Mouse (Mus musculus) CH12.LX (cell line): ENCODE measurements around the gene Evpl. TPM values are rescaled to one million over a fixed set of nuclear protein-coding genes. Genes with fewer than 3 reads are reported as not detected.

Source experiments
- DNase-seq: peaks from one replicate; pipeline ENCODE4 v3.0.0-alpha.2; 2013; ENCODE audit errors: extremely low read depth
- H3K27ac ChIP-seq: 2 replicates; pipeline ENCODE4 v1.5.1; 2012; ENCODE audit warnings: low read depth, mild to moderate bottlenecking, control low read depth, moderate library complexity; ENCODE audit not compliant: insufficient read depth
- H3K27me3 ChIP-seq: replicated peaks from 2 replicates; pipeline ENCODE3; 2012; ENCODE audit warnings: inconsistent platforms
- H3K36me3 ChIP-seq, 2 experiments: replicated peaks in 1 of 2; 2 replicates each; pipeline versions ENCODE3 to v1.6.1; 2012; ENCODE audit warnings: inconsistent platforms in 1 of 2, low read length in 1 of 2, mild to moderate bottlenecking in 1 of 2, mixed read lengths in 1 of 2, moderate library complexity in 1 of 2; ENCODE audit not compliant: control insufficient read depth in 1 of 2, insufficient read depth in 1 of 2
- H3K4me1 ChIP-seq, 2 experiments: 2 replicates each; pipeline ENCODE4 v1.6.1; 2012; ENCODE audit warnings: inconsistent platforms in 1 of 2, moderate library complexity in 1 of 2; ENCODE audit not compliant: insufficient read depth in 2 of 2, control insufficient read depth in 1 of 2
- H3K4me2 ChIP-seq: 2 replicates; pipeline ENCODE4 v1.6.1; 2012; ENCODE audit warnings: low read depth, mild to moderate bottlenecking, control low read depth; ENCODE audit not compliant: poor library complexity, insufficient read depth, severe bottlenecking
- H3K4me3 ChIP-seq, 3 experiments: fragments of 150-350 bp in 1 of 3; sonication (generic) in 1 of 3; replicated peaks in 1 of 3; 2 replicates each; pipeline versions ENCODE3 to v1.5.1; 2011 to 2012; ENCODE audit warnings: low read depth in 2 of 3, low read length in 2 of 3, mild to moderate bottlenecking in 2 of 3, moderate library complexity in 2 of 3, control low read depth in 1 of 3, improper control_type of control experiment in 1 of 3, inconsistent platforms in 1 of 3, mixed read lengths in 1 of 3; ENCODE audit not compliant: poor library complexity in 1 of 3
- H3K79me2 ChIP-seq: replicated peaks from 2 replicates; pipeline ENCODE4 v1.6.1; 2012; ENCODE audit warnings: mild to moderate bottlenecking, moderate library complexity; ENCODE audit not compliant: control insufficient read depth, poor library complexity, insufficient read depth, severe bottlenecking; ENCODE audit errors: extremely low read depth
- H3K9ac ChIP-seq: 2 replicates; pipeline ENCODE4 v1.6.1; 2012; ENCODE audit warnings: low read depth, mild to moderate bottlenecking, control low read depth, moderate library complexity; ENCODE audit not compliant: insufficient read depth
- H3K9me3 ChIP-seq: replicated peaks from 2 replicates; pipeline ENCODE3; 2012; ENCODE audit warnings: low read length, inconsistent platforms, mixed read lengths
- BHLHE40 ChIP-seq: IDR thresholded peaks from 2 replicates; pipeline ENCODE4 v1.6.1; 2011; ENCODE audit warnings: mild to moderate bottlenecking, low read depth, low read length, improper control_type of control experiment
- CHD1 ChIP-seq: IDR thresholded peaks from 2 replicates; pipeline ENCODE4 v1.6.1; 2012; ENCODE audit warnings: low read depth, low read length, improper control_type of control experiment, inconsistent platforms
- CHD2 ChIP-seq: IDR thresholded peaks from 2 replicates; pipeline ENCODE4 v1.6.1; 2011; ENCODE audit warnings: low read length, improper control_type of control experiment
- CTCF ChIP-seq, 2 experiments: IDR thresholded peaks in 1 of 2; conservative IDR thresholded peaks in 1 of 2; 2 replicates each; pipeline ENCODE4 v1.5.1; 2011 to 2012; ENCODE audit warnings: low read depth in 2 of 2, low read length in 2 of 2, improper control_type of control experiment in 1 of 2, inconsistent platforms in 1 of 2, mild to moderate bottlenecking in 1 of 2, moderate library complexity in 1 of 2
- E2F4 ChIP-seq: IDR thresholded peaks from 2 replicates; pipeline ENCODE4 v1.6.1; 2011; ENCODE audit warnings: low read depth, low read length, improper control_type of control experiment; ENCODE audit not compliant: insufficient replicate concordance
- ELF1 ChIP-seq: IDR thresholded peaks from 2 replicates; pipeline ENCODE4 v1.6.1; 2014; ENCODE audit warnings: low read depth, mild to moderate bottlenecking, inconsistent platforms, low read length, improper control_type of control experiment
- EP300 ChIP-seq: IDR thresholded peaks from 2 replicates; pipeline ENCODE4 v1.6.1; 2011; ENCODE audit warnings: low read length, improper control_type of control experiment
- ETS1 ChIP-seq: conservative IDR thresholded peaks from 2 replicates; pipeline ENCODE4 v1.6.1; 2012; ENCODE audit warnings: low read depth, mild to moderate bottlenecking, inconsistent platforms, low read length, improper control_type of control experiment, moderate library complexity
- GABPA ChIP-seq: IDR thresholded peaks from 2 replicates; pipeline ENCODE4 v1.6.1; 2012; ENCODE audit warnings: low read depth, low read length, improper control_type of control experiment, inconsistent platforms; ENCODE audit not compliant: insufficient replicate concordance
- HCFC1 ChIP-seq: IDR thresholded peaks from 2 replicates; pipeline ENCODE4 v1.6.1; 2012; ENCODE audit warnings: low read depth, mild to moderate bottlenecking, inconsistent platforms, low read length, improper control_type of control experiment
- IRF4 ChIP-seq: IDR thresholded peaks from 2 replicates; pipeline ENCODE4 v1.6.1; 2014; ENCODE audit warnings: low read depth, mild to moderate bottlenecking, inconsistent platforms, low read length, improper control_type of control experiment
- JUN ChIP-seq: IDR thresholded peaks from 2 replicates; pipeline ENCODE4 v1.6.1; 2011; ENCODE audit warnings: low read depth, mild to moderate bottlenecking, low read length, improper control_type of control experiment, moderate library complexity; ENCODE audit not compliant: insufficient read depth
- JUND ChIP-seq: conservative IDR thresholded peaks from 2 replicates; pipeline ENCODE4 v1.6.1; 2011; ENCODE audit warnings: low read depth, low read length, improper control_type of control experiment
- KAT2A ChIP-seq: IDR thresholded peaks from 2 replicates; pipeline ENCODE4 v1.6.1; 2012; ENCODE audit warnings: low read length, improper control_type of control experiment, inconsistent platforms; ENCODE audit not compliant: insufficient replicate concordance
- MAFK ChIP-seq: IDR thresholded peaks from 2 replicates; pipeline ENCODE4 v1.6.1; 2011; ENCODE audit warnings: low read length, improper control_type of control experiment; ENCODE audit not compliant: insufficient replicate concordance
- MAX ChIP-seq: IDR thresholded peaks from 2 replicates; pipeline ENCODE4 v1.6.1; 2011; ENCODE audit warnings: low read length, improper control_type of control experiment
- MAZ ChIP-seq: IDR thresholded peaks from 2 replicates; pipeline ENCODE4 v1.6.1; 2012; ENCODE audit warnings: low read depth, mild to moderate bottlenecking, inconsistent platforms, low read length, improper control_type of control experiment, moderate library complexity
- MEF2A ChIP-seq: IDR thresholded peaks from 2 replicates; pipeline ENCODE4 v1.6.1; 2014; ENCODE audit warnings: low read depth, mild to moderate bottlenecking, inconsistent platforms, low read length, improper control_type of control experiment, borderline replicate concordance
- MXI1 ChIP-seq: IDR thresholded peaks from 2 replicates; pipeline ENCODE4 v1.6.1; 2011; ENCODE audit warnings: mild to moderate bottlenecking, low read depth, low read length, improper control_type of control experiment
- MYC ChIP-seq: IDR thresholded peaks from 2 replicates; pipeline ENCODE4 v1.6.1; 2011; ENCODE audit warnings: low read depth, mild to moderate bottlenecking, improper control_type of control experiment, low read length
- NELFE ChIP-seq: IDR thresholded peaks from 2 replicates; pipeline ENCODE4 v1.6.1; 2011; ENCODE audit warnings: low read depth, low read length, improper control_type of control experiment
- NRF1 ChIP-seq: IDR thresholded peaks from 2 replicates; pipeline ENCODE4 v1.6.1; 2014; ENCODE audit warnings: low read depth, mild to moderate bottlenecking, inconsistent platforms, low read length, improper control_type of control experiment, moderate library complexity
- PAX5 ChIP-seq: IDR thresholded peaks from 2 replicates; pipeline ENCODE4 v1.6.1; 2012; ENCODE audit warnings: low read length, inconsistent platforms, mixed read lengths
- POLR2A ChIP-seq: IDR thresholded peaks from 2 replicates; pipeline ENCODE4 v1.6.1; 2011; ENCODE audit warnings: low read depth, mild to moderate bottlenecking, improper control_type of control experiment, low read length
- POLR2AphosphoS2 ChIP-seq: IDR thresholded peaks from 2 replicates; pipeline ENCODE4 v1.6.1; 2011; ENCODE audit warnings: low read depth, low read length, improper control_type of control experiment
- RAD21 ChIP-seq: IDR thresholded peaks from 2 replicates; pipeline ENCODE4 v1.6.1; 2011; ENCODE audit warnings: low read depth, mild to moderate bottlenecking, low read length, improper control_type of control experiment, moderate library complexity
- RCOR1 ChIP-seq: conservative IDR thresholded peaks from 2 replicates; pipeline ENCODE4 v1.6.1; 2012; ENCODE audit warnings: low read depth, mild to moderate bottlenecking, inconsistent platforms, low read length, improper control_type of control experiment
- SIN3A ChIP-seq: IDR thresholded peaks from 2 replicates; pipeline ENCODE4 v1.6.1; 2012; ENCODE audit warnings: low read length, improper control_type of control experiment, inconsistent platforms
- SMC3 ChIP-seq: IDR thresholded peaks from 2 replicates; pipeline ENCODE4 v1.6.1; 2011; ENCODE audit warnings: low read depth, low read length, improper control_type of control experiment
- TBP ChIP-seq: conservative IDR thresholded peaks from 2 replicates; pipeline ENCODE4 v1.6.1; 2011; ENCODE audit warnings: low read depth, low read length, improper control_type of control experiment
- TCF12 ChIP-seq: IDR thresholded peaks from 2 replicates; pipeline ENCODE4 v1.6.1; 2014; ENCODE audit warnings: low read depth, mild to moderate bottlenecking, inconsistent platforms, low read length, improper control_type of control experiment
- UBTF ChIP-seq: IDR thresholded peaks from 2 replicates; pipeline ENCODE4 v1.6.1; 2012; ENCODE audit warnings: low read depth, mild to moderate bottlenecking, inconsistent platforms, low read length, improper control_type of control experiment, moderate library complexity
- USF1 ChIP-seq: IDR thresholded peaks from 2 replicates; pipeline ENCODE4 v1.6.1; 2014; ENCODE audit warnings: low read depth, mild to moderate bottlenecking, inconsistent platforms, low read length, improper control_type of control experiment
- USF2 ChIP-seq: conservative IDR thresholded peaks from 2 replicates; pipeline ENCODE4 v1.6.1; 2011; ENCODE audit warnings: low read depth, low read length, improper control_type of control experiment
- ZC3H11A ChIP-seq: IDR thresholded peaks from 2 replicates; pipeline ENCODE4 v1.6.1; 2012; ENCODE audit warnings: low read depth, mild to moderate bottlenecking, inconsistent platforms, low read length, improper control_type of control experiment
- ZKSCAN1 ChIP-seq: IDR thresholded peaks from 2 replicates; pipeline ENCODE4 v1.6.1; 2012; ENCODE audit warnings: low read depth, inconsistent platforms, low read length, improper control_type of control experiment, borderline replicate concordance
- ZMIZ1 ChIP-seq: IDR thresholded peaks from 2 replicates; pipeline ENCODE4 v1.6.1; 2012; ENCODE audit warnings: low read depth, mild to moderate bottlenecking, inconsistent platforms, low read length, improper control_type of control experiment
- ZNF384 ChIP-seq: IDR thresholded peaks from 2 replicates; pipeline ENCODE4 v1.6.1; 2012; ENCODE audit warnings: low read depth, low read length, improper control_type of control experiment, inconsistent platforms
- dilution Hi-C: fragments of 300-500 bp; cut with MboI; formaldehyde crosslinking; loops from 2 replicates; pipeline ENCODE4 v1.14.3; 2020; ENCODE audit warnings: low sequenced_read_pairs; ENCODE audit not compliant: extremely low pct_unique_long_range_greater_than_20kb, extremely low pct_ligation_motif_present
- in situ Hi-C: fragments of 300-500 bp; cut with MboI; formaldehyde crosslinking; loops from 3 replicates; pipeline ENCODE4 v1.14.3; 2019; ENCODE audit warnings: low sequenced_read_pairs, low pct_ligation_motif_present, low pct_unique_long_range_greater_than_20kb, mixed read lengths
- polyA plus RNA-seq: library from polyadenylated mRNA; unstranded; fragments of >175 nt; gene quantifications from 2 replicates; pipeline ENCODE4 v1.2.1, GENCODE M21; 2012; ENCODE audit warnings: low read depth; ENCODE audit not compliant: insufficient read length
- total RNA-seq, 2 experiments: library from RNA; depleted of rRNA; stranded (reverse); fragments of 300-350 nt in 1 of 2; fragments of >200 nt in 1 of 2; gene quantifications; 2 replicates each; pipeline ENCODE4 v1.2.3; 2012 to 2014

The Evpl gene
- total and polyA plus RNA-seq, 3 experiments: 0.21 to 0.23 TPM; not detected in 1

- Histone ChIP-seq H3K9ac (no peak overlapping the region), H3K4me3 (no peak overlapping the region), H3K27me3 (no peaks in the 10 kb centered on the region), H3K27ac (no peak overlapping the region), H3K4me1 (peaks cover 21 to 40% of the 10 kb centered on the region in 2 experiments), H3K9me3 (peaks cover 2% of the 10 kb centered on the region), H3K36me3 (peaks cover 7 to 31% of the 10 kb centered on the region in 2 experiments), H3K79me2 (no peaks in the 10 kb centered on the region), H3K4me2 (no peak overlapping the region)
- DNase-seq: peak; percentile 86
- dilution Hi-C loops (no loop called here), in situ Hi-C loops (no loop called here)
- TF ChIP-seq GABPA (no peak), KAT2A (no peak), E2F4 (no peak), CTCF (conservative IDR thresholded peaks at IDR 0.05 in 1 of 2, IDR thresholded peaks at IDR 0.05 in 1 of 2; ENCODE audit: low read depth in 2 of 2, low read length in 2 of 2) (no peak), TBP (no peak), MEF2A (0 out of 2 replicates have a peak, but pooled peaks have one; percentile 32), SIN3A (no peak), NELFE (no peak), POLR2AphosphoS2 (no peak), USF2 (no peak), USF1 (no peak), MAFK (no peak), MXI1 (no peak; the same call in 1 of the 2 replicates), RAD21 (no peak), MYC (no peak), SMC3 (no peak), CHD2 (no peak), EP300 (peak; percentile 38; the same call in 1 of the 2 replicates), ZMIZ1 (no peak), JUND (no peak), UBTF (no peak), ELF1 (no peak), ZKSCAN1 (no peak), ZNF384 (no peak), ETS1 (no peak), BHLHE40 (peak; percentile 69), CHD1 (no peak), TCF12 (peak; percentile 14; the same call in 1 of the 2 replicates), JUN (no peak), IRF4 (peak; percentile 22; the same call in 1 of the 2 replicates), MAZ (no peak), ZC3H11A (no peak), HCFC1 (no peak), PAX5 (no peak), RCOR1 (0 out of 2 replicates have a peak, but pooled peaks have one; percentile 48), MAX (peak; percentile 37; the same call in 1 of the 2 replicates), POLR2A (no peak), NRF1 (no peak)
Observed at GRCm38 (mm10) chr11:116215991-116216390, 21.9 kb downstream of the Evpl start.
